Mouse (Mus musculus) monocyte, adult 5-6 weeks (primary cell): ENCODE data around the gene Gsdma. TPM values are rescaled to one million over a fixed set of nuclear protein-coding genes. Genes with fewer than 3 reads are reported as not detected.

Experiments used
- total RNA-seq: library from RNA; stranded (forward); fragments of 200-1000, 200-491, 200-594 nt; gene quantifications from 3 replicates; pipeline ENCODE4 v1.2.3, GENCODE M21; 2017

Gene Gsdma
- total RNA-seq, 1 experiment from 2014 or later: not detected

Other genes with a start within 250 kb of the Gsdma start
- gene Mien1, start 225.4 kb upstream of the Gsdma start, total RNA-seq: 37.7 to 75.9 TPM (median 57.5 TPM) in 3 replicates
- gene Grb7, start 218.0 kb upstream of the Gsdma start, total RNA-seq: 0.76 TPM in 1 of 3 replicates, not detected in the others
- 82.2 to 248 TPM (median 102 TPM) in 3 replicates for gene Ikzf3, start 118.3 kb upstream of the Gsdma start, total RNA-seq
- gene Zpbp2, start 113.3 kb upstream of the Gsdma start, total RNA-seq: 1.0 to 3.5 TPM (median 2.2 TPM) in 3 replicates
- 10.6 to 34.4 TPM (median 16.6 TPM) in 3 replicates for gene Ormdl3, start 77.0 kb upstream of the Gsdma start, total RNA-seq
- gene Lrrc3c, start 66.1 kb upstream of the Gsdma start, total RNA-seq: not detected in 3 replicates
- 0.43 to 1.6 TPM in 2 of 3 replicates, not detected in the other for gene Gm12355, start 38.7 kb upstream of the Gsdma start, total RNA-seq
- not detected in 3 replicates for gene Gsdma3, start 38.0 kb upstream of the Gsdma start, total RNA-seq
- gene Gsdma2, start 17.6 kb upstream of the Gsdma start, total RNA-seq: not detected in 3 replicates
- gene Psmd3, start 18.2 kb downstream of the Gsdma start, total RNA-seq: 37.4 to 50.9 TPM (median 37.8 TPM) in 3 replicates
- not detected in 3 replicates for gene Csf3, start 36.9 kb downstream of the Gsdma start, total RNA-seq
- gene Med24, start 65.1 kb downstream of the Gsdma start, total RNA-seq: 10.9 to 25.7 TPM (median 22.4 TPM) in 3 replicates
- 3.4 to 5.4 TPM (median 4.3 TPM) in 3 replicates for gene Thra, start 76.3 kb downstream of the Gsdma start, total RNA-seq
- gene Nr1d1, start 111.0 kb downstream of the Gsdma start, total RNA-seq: 0.68 to 4.7 TPM (median 1.9 TPM) in 3 replicates
- 108 to 125 TPM (median 112 TPM) in 3 replicates for gene Msl1, start 131.2 kb downstream of the Gsdma start, total RNA-seq
- gene Casc3, start 140.6 kb downstream of the Gsdma start, total RNA-seq: 47.5 to 51.5 TPM (median 49.5 TPM) in 3 replicates
- not detected in 3 replicates for gene Rapgefl1, start 172.4 kb downstream of the Gsdma start, total RNA-seq
- gene Wipf2, start 199.3 kb downstream of the Gsdma start, total RNA-seq: 5.3 to 13.1 TPM (median 7.1 TPM) in 3 replicates
- 0.67 to 1.7 TPM (median 0.75 TPM) in 3 replicates for gene Cdc6, start 243.4 kb downstream of the Gsdma start, total RNA-seq